Mouse (Mus musculus): ENCODE measurements around the gene Aqr. TPM values are rescaled to one million over a fixed set of nuclear protein-coding genes. Genes with fewer than 3 reads are reported as not detected.

Aqr gene
- polyA plus RNA-seq, 1 experiment from 2014 or later: 45.1 TPM

GRCm38 (mm10) chr2:114173248-114173647 is 13.6 kb downstream of the Aqr start:
- Histone ChIP-seq H3K27ac (no peak overlapping the region), H3K36me3 (peaks cover 22% of the 10 kb centered on the region), H3K9me3 (no peaks in the 10 kb centered on the region), H3K4me3 (no peak overlapping the region), H3K27me3 (no peaks in the 10 kb centered on the region; the same call in 1 of the 2 replicates), H3K4me2 (replicated peaks) (peak overlapping the region; percentile 91; the same call in 1 of the 2 replicates), H3K9ac (no peak overlapping the region), H3K4me1 (peaks cover 14% of the 10 kb centered on the region)
- ATAC-seq (ENCODE audit: low FRiP score, low read depth): no peak

- no peak for ATAC-seq (ENCODE audit: low FRiP score, low read depth)
- Histone ChIP-seq H3K27me3 (no peaks in the 10 kb centered on the region), H3K27ac (no peak overlapping the region), H3K4me2 (replicated peaks) (no peak overlapping the region), H3K4me3 (no peak overlapping the region), H3K9ac (no peak overlapping the region), H3K36me3 (peaks cover 55% of the 10 kb centered on the region), H3K4me1 (no peaks in the 10 kb centered on the region), H3K9me3 (no peaks in the 10 kb centered on the region)
These were observed 19.0 kb downstream of the Aqr start for GRCm38 (mm10) chr2:114167837-114168236.

GRCm38 (mm10) chr2:114161978-114162377 is 24.8 kb downstream of the Aqr start:
- Histone ChIP-seq H3K9me3 (no peaks in the 10 kb centered on the region), H3K27me3 (no peaks in the 10 kb centered on the region), H3K36me3 (peaks cover 76% of the 10 kb centered on the region), H3K9ac (no peak overlapping the region), H3K4me3 (no peak overlapping the region), H3K4me2 (replicated peaks) (no peak overlapping the region), H3K4me1 (no peaks in the 10 kb centered on the region), H3K27ac (no peak overlapping the region)
- WGBS: 89% methylated on average over 1 of the region's 1 CpGs
- ATAC-seq (ENCODE audit: low FRiP score, low read depth): no peak

GRCm38 (mm10) chr2:114157345-114157744 is 29.5 kb downstream of the Aqr start:
- 87% methylated on average over 4 of the region's 4 CpGs for WGBS
- Histone ChIP-seq H3K27ac (no peak overlapping the region), H3K4me1 (no peaks in the 10 kb centered on the region), H3K27me3 (no peaks in the 10 kb centered on the region), H3K4me3 (no peak overlapping the region), H3K9ac (no peak overlapping the region), H3K4me2 (replicated peaks) (no peak overlapping the region), H3K9me3 (no peaks in the 10 kb centered on the region), H3K36me3 (peaks cover 83% of the 10 kb centered on the region)
- ATAC-seq (ENCODE audit: low FRiP score, low read depth): no peak

GRCm38 (mm10) chr2:114156639-114157038 is 30.2 kb downstream of the Aqr start:
- Histone ChIP-seq H3K27me3 (no peaks in the 10 kb centered on the region), H3K4me1 (no peaks in the 10 kb centered on the region), H3K36me3 (peaks cover 85% of the 10 kb centered on the region), H3K9me3 (no peaks in the 10 kb centered on the region), H3K9ac (no peak overlapping the region), H3K4me3 (no peak overlapping the region), H3K4me2 (replicated peaks) (no peak overlapping the region), H3K27ac (no peak overlapping the region)
- WGBS: 82% methylated on average over 1 of the region's 1 CpGs
- no peak for ATAC-seq (ENCODE audit: low FRiP score, low read depth)

- H3K4me1 ChIP-seq: no peaks in the 10 kb centered on the region
- peaks cover 86% of the 10 kb centered on the region for H3K36me3 ChIP-seq
- 93% methylated on average over 6 of the region's 6 CpGs for WGBS
- no peak overlapping the region for H3K4me2 ChIP-seq (replicated peaks)
- ATAC-seq (ENCODE audit: low FRiP score, low read depth): no peak
- no peak overlapping the region for H3K4me3 ChIP-seq
- H3K27ac ChIP-seq: no peak overlapping the region
- H3K27me3 ChIP-seq: no peaks in the 10 kb centered on the region
- no peaks in the 10 kb centered on the region for H3K9me3 ChIP-seq
- H3K9ac ChIP-seq: no peak overlapping the region
These were observed 33.6 kb downstream of the Aqr start for GRCm38 (mm10) chr2:114153247-114153646.

- WGBS: 84% methylated on average over 15 of the region's 15 CpGs
- Histone ChIP-seq H3K9me3 (no peaks in the 10 kb centered on the region), H3K4me3 (no peak overlapping the region), H3K36me3 (peaks cover 75% of the 10 kb centered on the region), H3K4me2 (replicated peaks) (no peak overlapping the region), H3K4me1 (no peaks in the 10 kb centered on the region), H3K9ac (no peak overlapping the region), H3K27ac (no peak overlapping the region), H3K27me3 (no peaks in the 10 kb centered on the region)
- ATAC-seq (ENCODE audit: low FRiP score, low read depth): no peak
These were observed 39.9 kb downstream of the Aqr start for GRCm38 (mm10) chr2:114146864-114147458.

- WGBS: 60% methylated on average over 6 of the region's 6 CpGs
- Histone ChIP-seq H3K9ac (no peak overlapping the region), H3K4me3 (no peak overlapping the region), H3K27me3 (no peaks in the 10 kb centered on the region), H3K27ac (no peak overlapping the region), H3K4me2 (replicated peaks) (no peak overlapping the region), H3K36me3 (peaks cover 78% of the 10 kb centered on the region), H3K4me1 (no peaks in the 10 kb centered on the region), H3K9me3 (no peaks in the 10 kb centered on the region)
- ATAC-seq (ENCODE audit: low FRiP score, low read depth): peak; percentile 48; the same call in 1 of the 2 replicates
These were observed 41.5 kb downstream of the Aqr start for GRCm38 (mm10) chr2:114145315-114145801.

GRCm38 (mm10) chr2:114144915-114145314 is 41.9 kb downstream of the Aqr start:
- no peak overlapping the region for H3K9ac ChIP-seq
- H3K4me2 ChIP-seq (replicated peaks): no peak overlapping the region
- 82% methylated on average over 5 of the region's 5 CpGs for WGBS
- no peaks in the 10 kb centered on the region for H3K9me3 ChIP-seq
- H3K27ac ChIP-seq: no peak overlapping the region
- H3K36me3 ChIP-seq: peaks cover 78% of the 10 kb centered on the region
- H3K4me3 ChIP-seq: no peak overlapping the region
- no peaks in the 10 kb centered on the region for H3K4me1 ChIP-seq
- ATAC-seq (ENCODE audit: low FRiP score, low read depth): no peak
- H3K27me3 ChIP-seq: no peaks in the 10 kb centered on the region

- no peaks in the 10 kb centered on the region for H3K27me3 ChIP-seq
- H3K4me2 ChIP-seq (replicated peaks): no peak overlapping the region
- H3K27ac ChIP-seq: no peak overlapping the region
- no peaks in the 10 kb centered on the region for H3K9me3 ChIP-seq
- no peak overlapping the region for H3K4me3 ChIP-seq
- 92% methylated on average over 6 of the region's 6 CpGs for WGBS
- peak; percentile 19; the same call in 1 of the 2 replicates for ATAC-seq (ENCODE audit: low FRiP score, low read depth)
- peaks cover 80% of the 10 kb centered on the region for H3K36me3 ChIP-seq
- no peaks in the 10 kb centered on the region for H3K4me1 ChIP-seq
- H3K9ac ChIP-seq: no peak overlapping the region
These were observed 43.0 kb downstream of the Aqr start for GRCm38 (mm10) chr2:114143842-114144241.

- Histone ChIP-seq H3K4me1 (no peaks in the 10 kb centered on the region), H3K4me3 (no peak overlapping the region), H3K4me2 (replicated peaks) (no peak overlapping the region), H3K9ac (no peak overlapping the region), H3K9me3 (no peaks in the 10 kb centered on the region), H3K27ac (no peak overlapping the region), H3K36me3 (peaks cover 87% of the 10 kb centered on the region), H3K27me3 (no peaks in the 10 kb centered on the region)
- ATAC-seq (ENCODE audit: low FRiP score, low read depth): no peak
- WGBS: 93% methylated on average over 9 of the region's 9 CpGs
These were observed 50.1 kb downstream of the Aqr start for GRCm38 (mm10) chr2:114136755-114137154.

- 76% methylated on average over 2 of the region's 2 CpGs for WGBS
- Histone ChIP-seq H3K9ac (no peak overlapping the region), H3K4me1 (no peaks in the 10 kb centered on the region), H3K4me2 (replicated peaks) (no peak overlapping the region), H3K4me3 (no peak overlapping the region), H3K27ac (no peak overlapping the region), H3K9me3 (no peaks in the 10 kb centered on the region), H3K36me3 (peaks cover 82% of the 10 kb centered on the region), H3K27me3 (no peaks in the 10 kb centered on the region)
- peak; percentile 72 for ATAC-seq (ENCODE audit: low FRiP score, low read depth)
These were observed 51.0 kb downstream of the Aqr start for GRCm38 (mm10) chr2:114135777-114136176.

GRCm38 (mm10) chr2:114133355-114133754 is 53.5 kb downstream of the Aqr start:
- 94% methylated on average over 4 of the region's 4 CpGs for WGBS
- Histone ChIP-seq H3K36me3 (peaks cover 81% of the 10 kb centered on the region), H3K9me3 (no peaks in the 10 kb centered on the region), H3K27ac (no peak overlapping the region), H3K9ac (no peak overlapping the region), H3K27me3 (no peaks in the 10 kb centered on the region), H3K4me3 (no peak overlapping the region), H3K4me2 (replicated peaks) (no peak overlapping the region), H3K4me1 (no peaks in the 10 kb centered on the region)
- ATAC-seq (ENCODE audit: low FRiP score, low read depth): no peak

All from limb, embryonic 13.5 days (tissue).